Mouse (Mus musculus) liver, embryonic 14.5 days (tissue): ENCODE data around the gene Tifa.

Experiments used
- CTCF ChIP-seq: IDR thresholded peaks from 2 replicates; pipeline ENCODE4 v1.5.1; 2016; ENCODE audit warnings: antibody characterized with exemption, low read depth, control low read depth
- EP300 ChIP-seq: IDR thresholded peaks from 2 replicates; pipeline ENCODE4 v1.6.1; 2016; ENCODE audit warnings: antibody characterized with exemption, low read depth

DNA sequence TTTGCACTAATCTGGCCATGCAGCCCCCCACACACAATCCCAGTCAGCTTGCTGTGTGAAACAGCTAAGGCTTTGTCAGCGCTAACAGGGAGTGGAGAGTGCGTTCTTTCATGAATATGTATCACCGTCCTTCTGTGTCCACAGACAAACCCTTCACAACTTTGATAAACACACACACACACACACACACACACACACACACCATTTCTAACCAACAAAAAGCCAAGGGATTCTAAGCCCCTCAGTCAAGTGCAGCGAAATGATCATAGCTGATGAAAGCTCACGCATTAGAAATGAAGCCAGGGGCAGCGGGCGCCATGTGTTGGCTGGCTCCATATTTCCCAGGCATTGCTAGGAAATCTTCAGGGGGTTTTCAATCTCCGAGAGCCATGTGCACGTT lies 40.3 kb upstream of the Tifa start:
- no peak for TF ChIP-seq CTCF
- no peak for TF ChIP-seq EP300
